Comparison of ENCODE assay signal across 14 mouse cellular contexts in the genomic region with DNA sequence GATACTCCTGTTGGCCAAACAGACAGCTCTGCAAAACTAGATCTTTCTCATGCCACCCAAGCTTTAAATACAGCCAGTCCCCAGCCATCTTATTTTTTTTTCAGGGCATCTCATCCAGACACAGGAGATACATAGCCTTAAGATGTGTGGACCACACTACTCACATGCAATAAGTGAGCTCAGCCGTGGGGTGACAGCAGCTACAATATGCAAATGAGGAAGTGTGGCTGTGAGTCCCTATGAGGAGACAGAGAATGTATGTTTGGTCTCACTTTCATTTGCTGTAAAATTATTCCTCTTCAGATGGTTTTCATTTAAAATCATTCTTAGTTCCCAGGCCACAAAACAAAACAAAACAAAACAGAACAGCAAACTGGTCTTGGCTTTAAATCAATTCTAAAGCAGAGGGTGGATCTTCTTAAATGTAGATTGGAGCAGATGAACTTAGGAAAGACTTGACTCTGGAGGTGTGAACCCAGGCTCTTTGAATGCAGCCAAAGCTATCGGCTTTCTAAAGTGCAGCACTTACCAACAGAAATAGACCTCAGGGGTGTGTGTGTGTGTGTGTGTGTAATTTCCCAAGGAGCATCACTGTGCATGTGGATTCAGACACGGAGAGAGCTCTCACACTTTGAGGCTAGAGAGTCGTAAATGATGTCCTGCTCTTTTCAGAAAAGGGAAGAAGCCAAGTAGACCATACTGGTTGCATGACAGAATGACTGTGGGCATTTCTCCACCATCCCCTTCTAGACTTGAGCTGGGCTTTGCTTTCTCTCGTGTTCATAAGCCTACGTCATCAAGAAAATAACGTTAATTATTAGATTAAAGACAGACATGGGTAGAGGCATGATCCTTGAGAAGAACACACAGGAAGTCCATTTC.
A peak's percentile ranks its signal among the peaks of the same experiment; 100 is the strongest.
DNase-seq lines count a peak whose midpoint lies in the region; ATAC-seq lines count a peak whose summit lies in the region.
"Had no signal": no experiment of that assay in that cellular context is flagged by ENCODE, and none has a peak within 500 bp of the region (broad histone marks: within the 10 kb centered on the region; RNA-seq: fewer than 3 reads in every experiment).

No protein-coding gene starts in this region.

- ATAC-seq in granulocyte monocyte progenitor cell, adult 5-6 weeks (replicated peaks; ENCODE audit: poor library complexity, severe bottlenecking): peak; percentile 92
- ATAC-seq in monocyte, adult 5-6 weeks (replicated peaks; ENCODE audit: insufficient number of reproducible peaks, low FRiP score, low TSS enrichment, poor library complexity, severe bottlenecking): 0 out of 2 replicates have a peak, but pooled peaks have one; percentile 54
- no peak for ATAC-seq in erythroblast, adult 5-6 weeks (replicated peaks; ENCODE audit: low FRiP score, poor library complexity, severe bottlenecking)
- ATAC-seq: hindbrain, embryonic 16.5 days had no signal

- peak; percentile 65 for DNase-seq in A20 (ENCODE audit: low read depth, low spot score)
- DNase-seq in CD4-positive helper T cell, adult 2 months (ENCODE audit: low read depth, low spot score): peak; percentile 24
- no peak for DNase-seq in cerebellum, adult 11-12 months
- DNase-seq in right cerebral cortex, postnatal 25 days: no peak
- DNase-seq: cerebellum, adult 9-11 months; gastrocnemius, postnatal 36 days; heart, postnatal 14 days; kidney, adult 8-10 months; lung, postnatal 10 days; retina, postnatal 1 day had no signal

Comparison
In these comparisons a context has a peak if more than half of its experiments do, and no peak if none do; other contexts are left out.
1. DNase-seq: peak in A20 (single experiment) and CD4-positive helper T cell, adult 2 months (single experiment); none in cerebellum, adult 11-12 months (single experiment) and right cerebral cortex, postnatal 25 days (single experiment).